Mouse (Mus musculus): ENCODE data around the gene Usp15.

- no peak for TF ChIP-seq POLR2A (IDR thresholded peaks at IDR 0.05; ENCODE audit: low read depth, low read length)
- TF ChIP-seq CTCF (IDR thresholded peaks at IDR 0.05; ENCODE audit: extremely low read depth, insufficient read length, insufficient replicate concordance, low read depth, low read length), result no peak
These were observed 31.3 kb downstream of the Usp15 start for GRCm38 (mm10) chr10:123165542-123165941.

All from small intestine, adult 2 months (tissue).